Mouse (Mus musculus) WW6 (cell line): ENCODE measurements at regions not wholly inside any gene's neighbourhood (a gene's known extent, or its start where the extent isn't known, plus 50 kb on each side); places are given as distances from the start of the nearest gene placed in this dataset.

ENCODE experiments used
- DNase-seq: peaks from one replicate; pipeline ENCODE4 v3.0.0-alpha.2; 2013; ENCODE audit warnings: low read depth, low spot score

- DNase-seq, result no peak
Measured at GRCm38 (mm10) chr4:22292169-22292568, 65.2 kb upstream of the Fbxl4 start.

GRCm38 (mm10) chr4:22300206-22300605 lies 57.1 kb upstream of the Fbxl4 start:
- DNase-seq, result no peak

- no peak for DNase-seq
Measured at GRCm38 (mm10) chr4:22301148-22301942, 56.0 kb upstream of the Fbxl4 start.

GRCm38 (mm10) chr4:22301943-22302215 lies 55.5 kb upstream of the Fbxl4 start:
- DNase-seq, result no peak

- no peak for DNase-seq
Measured at GRCm38 (mm10) chr4:22302262-22302661, 55.1 kb upstream of the Fbxl4 start.
